In the genomic region with DNA sequence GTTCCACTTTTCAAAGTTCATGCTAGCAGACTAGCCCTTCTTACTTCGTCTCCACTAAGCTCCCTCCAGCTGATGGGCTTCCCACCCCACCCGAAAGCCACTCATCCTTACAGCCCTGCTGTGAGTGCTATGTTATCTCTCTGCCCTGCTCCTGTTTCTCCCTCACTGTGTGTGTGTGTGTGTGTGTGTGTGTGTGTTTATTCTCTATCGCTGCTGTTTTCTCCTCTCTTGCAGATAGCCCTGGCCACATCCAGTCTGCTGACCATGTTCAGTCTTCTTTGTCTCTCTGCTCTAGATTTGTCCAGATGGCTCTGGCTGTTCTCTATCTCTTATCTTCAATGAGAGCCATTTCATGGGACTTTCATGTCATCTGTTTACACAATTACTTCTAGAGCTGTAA, we compare ENCODE assay signal across 26 mouse cellular contexts.
DNase-seq lines count a peak whose midpoint lies in the region; ATAC-seq and TF ChIP-seq lines count a peak whose summit lies in the region.
"Had no signal": no experiment of that assay in that cellular context is flagged by ENCODE, and none has a peak within 500 bp of the region (broad histone marks: within the 10 kb centered on the region; RNA-seq: fewer than 3 reads in every experiment).

No protein-coding gene starts in this region.

- no peak overlapping the region for H3K4me2 ChIP-seq in lung, embryonic 14.5 days
- 0 out of 2 replicates have a peak overlapping the region, but pooled peaks have one; percentile 13 for H3K4me2 ChIP-seq in liver, embryonic 12.5 days
- H3K4me2 ChIP-seq in liver, embryonic 16.5 days (ENCODE audit: low read depth, low read length), result no peak overlapping the region
- no peak overlapping the region for H3K4me2 ChIP-seq in kidney, embryonic 15.5 days
- H3K4me2 ChIP-seq: embryonic facial prominence, embryonic 15.5 days; forebrain, embryonic 15.5 days; heart, embryonic 11.5 days; heart, embryonic 15.5 days; hindbrain, embryonic 14.5 days had no signal

- ATAC-seq in lung, embryonic 14.5 days (ENCODE audit: insufficient read depth), result peak; percentile 66
- peak; percentile 88 for ATAC-seq in liver, embryonic 12.5 days
- peak; percentile 78 for ATAC-seq in liver, embryonic 16.5 days (ENCODE audit: low read depth)
- ATAC-seq in megakaryocyte-erythroid progenitor cell, adult 5-6 weeks (replicated peaks; ENCODE audit: low FRiP score, low TSS enrichment, poor library complexity, severe bottlenecking), result peak; percentile 77
- no peak for ATAC-seq in kidney, embryonic 15.5 days (replicated peaks; ENCODE audit: low FRiP score)
- ATAC-seq: activated CD4-positive, CD25-positive, alpha-beta regulatory T cell, adult 4 months; CD4-positive, CD25-positive, alpha-beta regulatory T cell, adult 4 months; forebrain, embryonic 15.5 days; Patski had no signal

- DNase-seq in lung, embryonic 14.5 days, result peak; percentile 13
- DNase-seq in lung, postnatal 14 days, result no peak
- DNase-seq in lung, adult 2 months, result no peak
- DNase-seq in heart, postnatal 10 days, result no peak
- DNase-seq: adrenal gland, adult 2 months; adrenal gland, postnatal 25 days; B cell, adult 2 months; cerebellum, adult 18-20 months; cerebellum, postnatal 10 days; embryo, embryonic 11 days; gastrocnemius, postnatal 10 days; heart, adult 18-20 months had no signal

- WGBS in lung, embryonic 14.5 days, result 34% methylated on average over 3 of the region's 3 CpGs
- WGBS in liver, embryonic 12.5 days (ENCODE audit: insufficient replicate concordance), result 17% methylated on average over 3 of the region's 3 CpGs
- WGBS in liver, embryonic 16.5 days (ENCODE audit: insufficient replicate concordance), result 12% methylated on average over 3 of the region's 3 CpGs
- 56% methylated on average over 3 of the region's 3 CpGs for WGBS in lung, adult 2 months
- 67% methylated on average over 3 of the region's 3 CpGs for WGBS in kidney, embryonic 15.5 days

- H3K4me1 ChIP-seq in lung, embryonic 14.5 days (ENCODE audit: insufficient read depth), result no peaks in the 10 kb centered on the region
- peaks cover 28% of the 10 kb centered on the region for H3K4me1 ChIP-seq in liver, embryonic 12.5 days
- peaks cover 8% of the 10 kb centered on the region for H3K4me1 ChIP-seq in liver, embryonic 16.5 days (ENCODE audit: control insufficient read depth, low read depth, low read length)
- no peaks in the 10 kb centered on the region for H3K4me1 ChIP-seq in lung, adult 2 months (ENCODE audit: control insufficient read depth, insufficient read depth, low read length)
- H3K4me1 ChIP-seq in kidney, embryonic 15.5 days, result peaks cover 2% of the 10 kb centered on the region; the same call in 1 of the 2 replicates
- H3K4me1 ChIP-seq: embryonic facial prominence, embryonic 15.5 days; forebrain, embryonic 15.5 days; heart, embryonic 15.5 days; hindbrain, embryonic 10.5 days had no signal

- no peak overlapping the region for H3K27ac ChIP-seq in lung, embryonic 14.5 days (ENCODE audit: low read depth)
- H3K27ac ChIP-seq in liver, embryonic 12.5 days, result peak overlapping the region; percentile 45; the same call in 1 of the 2 replicates
- no peak overlapping the region for H3K27ac ChIP-seq in liver, embryonic 16.5 days (ENCODE audit: low read length)
- H3K27ac ChIP-seq in kidney, embryonic 15.5 days, result no peak overlapping the region
- H3K27ac ChIP-seq: embryonic facial prominence, embryonic 15.5 days; forebrain, embryonic 15.5 days; heart, embryonic 15.5 days; hindbrain, embryonic 10.5 days; hindbrain, embryonic 14.5 days had no signal

- 0 out of 2 replicates have a peak, but pooled peaks cover 3% of the 10 kb centered on the region for H3K9me3 ChIP-seq in lung, embryonic 14.5 days (ENCODE audit: low read depth, low read length)
- H3K9me3 ChIP-seq in liver, embryonic 12.5 days (replicated peaks), result peaks cover 6% of the 10 kb centered on the region; the same call in 1 of the 2 replicates
- no peaks in the 10 kb centered on the region for H3K9me3 ChIP-seq in liver, embryonic 16.5 days (replicated peaks; ENCODE audit: control insufficient read depth, low read length)
- 0 out of 2 replicates have a peak, but pooled peaks cover 3% of the 10 kb centered on the region for H3K9me3 ChIP-seq in kidney, embryonic 15.5 days (replicated peaks)
- H3K9me3 ChIP-seq: embryonic facial prominence, embryonic 15.5 days; forebrain, embryonic 15.5 days; heart, embryonic 15.5 days had no signal

- no peak overlapping the region for H3K9ac ChIP-seq in lung, embryonic 14.5 days
- no peak overlapping the region for H3K9ac ChIP-seq in liver, embryonic 12.5 days
- H3K9ac ChIP-seq in liver, embryonic 16.5 days (ENCODE audit: low read depth, low read length), result no peak overlapping the region
- H3K9ac ChIP-seq in kidney, embryonic 15.5 days, result no peak overlapping the region
- H3K9ac ChIP-seq: embryonic facial prominence, embryonic 15.5 days; forebrain, embryonic 15.5 days; heart, embryonic 15.5 days; hindbrain, embryonic 14.5 days had no signal

- no peaks in the 10 kb centered on the region for H3K27me3 ChIP-seq in lung, embryonic 14.5 days (ENCODE audit: insufficient read depth, low read length)
- no peaks in the 10 kb centered on the region for H3K27me3 ChIP-seq in liver, embryonic 12.5 days (replicated peaks)
- H3K27me3 ChIP-seq in liver, embryonic 16.5 days (ENCODE audit: control insufficient read depth, insufficient read depth, low read depth, low read length), result no peaks in the 10 kb centered on the region
- no peaks in the 10 kb centered on the region for H3K27me3 ChIP-seq in kidney, embryonic 15.5 days
- H3K27me3 ChIP-seq: embryonic facial prominence, embryonic 15.5 days; forebrain, embryonic 15.5 days; heart, embryonic 15.5 days; Patski had no signal

- no peak for TF ChIP-seq POLR2A in lung, adult 2 months (IDR thresholded peaks at IDR 0.05; ENCODE audit: borderline replicate concordance, extremely low read depth, low read depth, low read length)

- TF ChIP-seq CTCF in lung, embryonic 14.5 days (IDR thresholded peaks at IDR 0.05; ENCODE audit: low read depth), result no peak
- TF ChIP-seq CTCF in lung, adult 2 months (IDR thresholded peaks at IDR 0.05; ENCODE audit: insufficient read depth, low read length), result no peak

- intact Hi-C loops in heart, postnatal 10 days (cut with DNase I), result no loop called here

- H3K4me3 ChIP-seq in lung, embryonic 14.5 days (ENCODE audit: low read depth, low read length), result no peak overlapping the region
- no peak overlapping the region for H3K4me3 ChIP-seq in liver, embryonic 12.5 days
- no peak overlapping the region for H3K4me3 ChIP-seq in liver, embryonic 16.5 days (ENCODE audit: low read depth, low read length)
- H3K4me3 ChIP-seq in lung, adult 2 months (replicated peaks; ENCODE audit: extremely low read depth, low read depth, low read length), result no peak overlapping the region
- no peak overlapping the region for H3K4me3 ChIP-seq in kidney, embryonic 15.5 days (replicated peaks)
- H3K4me3 ChIP-seq: embryonic facial prominence, embryonic 15.5 days; erythroblast, embryonic 14.5 days; forebrain, embryonic 15.5 days; heart, embryonic 15.5 days; hindbrain, embryonic 10.5 days had no signal

- no peaks in the 10 kb centered on the region for H3K36me3 ChIP-seq in lung, embryonic 14.5 days (ENCODE audit: insufficient read depth)
- H3K36me3 ChIP-seq in liver, embryonic 12.5 days, result no peaks in the 10 kb centered on the region
- no peaks in the 10 kb centered on the region for H3K36me3 ChIP-seq in liver, embryonic 16.5 days (ENCODE audit: control insufficient read depth, insufficient read depth)
- no peaks in the 10 kb centered on the region for H3K36me3 ChIP-seq in kidney, embryonic 15.5 days
- H3K36me3 ChIP-seq: embryonic facial prominence, embryonic 15.5 days; forebrain, embryonic 15.5 days; heart, embryonic 15.5 days; hindbrain, embryonic 10.5 days had no signal
